Mouse (Mus musculus) neutrophil, adult 83 days (primary cell): Measurements from ENCODE around the gene Rfx7. TPM values are rescaled to one million over a fixed set of nuclear protein-coding genes. Genes with fewer than 3 reads are reported as not detected.

Experiments used
- total RNA-seq, 2 experiments: library from RNA; stranded (reverse); gene quantifications; one replicate each; pipeline ENCODE4 v1.2.4; 2023

Rfx7 gene
- 10 to 100 TPM; 28.5 to 29.6 TPM for total RNA-seq

GRCm38 (mm10) chr9:72531996-72532380 is at the start of gene Rfx7:
Rfx7 (plus strand) TSS chr9:72532240.

GRCm38 (mm10) chr9:72492194-72492565 is 39.9 kb upstream of the Rfx7 start, which contains the start of gene Tex9:
Tex9 (minus strand) TSS chr9:72492212.

GRCm38 (mm10) chr9:72661895-72662661 is 130.0 kb downstream of the Rfx7 start, which contains the start of gene Nedd4:
Nedd4 (plus strand) TSS chr9:72662346.

Other genes with a start within 250 kb of the Rfx7 start
- gene Mns1, start 94.2 kb upstream of the Rfx7 start, total RNA-seq = 1 to 10 TPM; 6.7 to 7.9 TPM
- 1 to 10 TPM; 3.6 to 4.1 TPM for gene Tex9, start 40.0 kb upstream of the Rfx7 start, total RNA-seq
- gene Nedd4, start 130.1 kb downstream of the Rfx7 start, total RNA-seq = 100 to 1,000 TPM; 117 to 135 TPM